Mouse (Mus musculus) olfactory bulb, adult 2 months (tissue): ENCODE data around the gene 1110008P14Rik.

Source experiments
- CTCF ChIP-seq: fragments of 200-500 bp; IDR thresholded peaks from 2 replicates; pipeline ENCODE4 v1.5.1; 2012; ENCODE audit warnings: low read depth, mild to moderate bottlenecking, low read length, moderate library complexity; ENCODE audit not compliant: insufficient read depth
- POLR2A ChIP-seq: fragments of 200-500 bp; IDR thresholded peaks from 2 replicates; pipeline ENCODE4 v1.6.1; 2012; ENCODE audit warnings: mild to moderate bottlenecking, low read depth, low read length, moderate library complexity; ENCODE audit not compliant: insufficient read depth

DNA sequence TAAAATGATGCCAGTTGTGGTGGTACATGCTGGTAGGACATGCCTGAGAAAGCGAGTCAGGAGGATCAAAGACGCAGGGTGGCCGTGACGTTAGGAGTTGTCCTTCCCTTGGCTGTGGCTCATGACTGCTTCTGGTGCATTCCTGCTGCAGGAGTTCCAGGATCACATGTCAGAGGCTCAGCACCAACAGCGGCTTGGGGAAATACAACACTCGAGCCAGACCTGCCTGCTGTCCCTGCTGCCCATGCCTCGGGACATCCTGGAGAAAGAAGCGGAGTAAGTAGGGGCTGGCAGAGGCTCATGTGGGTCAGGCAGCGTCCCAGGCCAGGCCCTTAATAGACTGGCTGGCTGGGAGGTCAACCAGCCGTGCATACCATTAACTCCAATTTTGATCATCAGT lies 7.5 kb downstream of the 1110008P14Rik start:
- TF ChIP-seq CTCF (no peak), POLR2A (no peak)
